Mouse (Mus musculus): ENCODE data around the gene Smap1. TPM values are rescaled to one million over a fixed set of nuclear protein-coding genes. Genes with fewer than 3 reads are reported as not detected.

Smap1 gene
- polyA plus RNA-seq, 2 experiments: 27.4 to 29.0 TPM

DNA sequence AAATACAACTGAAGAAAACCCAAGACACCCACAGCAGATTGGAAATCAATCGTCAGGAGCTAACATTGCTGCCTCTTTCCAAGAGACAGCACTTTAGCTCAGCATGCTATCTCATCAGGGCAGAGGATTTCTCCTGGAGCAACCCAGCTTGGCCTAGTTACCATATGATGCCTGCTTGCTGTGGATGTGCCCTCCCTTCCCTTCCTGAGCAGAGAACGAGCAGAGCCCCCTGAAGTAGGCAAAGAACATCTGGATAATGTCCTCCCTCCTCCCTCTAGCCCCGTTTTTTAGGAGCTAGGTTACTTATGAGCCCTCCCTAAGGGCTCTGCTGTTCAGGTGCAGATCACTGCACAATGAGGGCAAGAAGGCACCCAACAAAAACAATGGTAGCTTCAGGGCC lies 79.5 kb downstream of the Smap1 start:
- Histone ChIP-seq H3K27ac (no peak overlapping the region), H3K9me3 (ENCODE audit: control insufficient read depth, low read length) (no peaks in the 10 kb centered on the region), H3K27me3 (ENCODE audit: control insufficient read depth, insufficient read depth, low read length) (no peaks in the 10 kb centered on the region), H3K4me2 (ENCODE audit: low read depth) (no peak overlapping the region), H3K9ac (replicated peaks) (no peak overlapping the region), H3K4me3 (ENCODE audit: insufficient read depth in 1 of 2, low read depth in 2 of 2, low read length in 2 of 2) (no peak overlapping the region), H3K4me1 (replicated peaks; ENCODE audit: control insufficient read depth in 2 of 2, insufficient read depth in 2 of 2, low read length in 1 of 2) (no peaks in the 10 kb centered on the region), H3K36me3 (replicated peaks; ENCODE audit: control insufficient read depth, insufficient read depth, low read depth) (peaks cover 2% of the 10 kb centered on the region; the same call in 1 of the 2 replicates)
- TF ChIP-seq CTCF (IDR thresholded peaks at IDR 0.05; ENCODE audit: low read depth) (no peak), EP300 (IDR thresholded peaks at IDR 0.05; ENCODE audit: low read depth) (no peak)
- DNase-seq (ENCODE audit: low read depth in 3 of 3, low spot score in 3 of 3) (no peak), ATAC-seq (ENCODE audit: insufficient read depth) (no peak)
- 69% methylated on average over 3 of the region's 3 CpGs for WGBS (ENCODE audit: insufficient replicate concordance)

DNA sequence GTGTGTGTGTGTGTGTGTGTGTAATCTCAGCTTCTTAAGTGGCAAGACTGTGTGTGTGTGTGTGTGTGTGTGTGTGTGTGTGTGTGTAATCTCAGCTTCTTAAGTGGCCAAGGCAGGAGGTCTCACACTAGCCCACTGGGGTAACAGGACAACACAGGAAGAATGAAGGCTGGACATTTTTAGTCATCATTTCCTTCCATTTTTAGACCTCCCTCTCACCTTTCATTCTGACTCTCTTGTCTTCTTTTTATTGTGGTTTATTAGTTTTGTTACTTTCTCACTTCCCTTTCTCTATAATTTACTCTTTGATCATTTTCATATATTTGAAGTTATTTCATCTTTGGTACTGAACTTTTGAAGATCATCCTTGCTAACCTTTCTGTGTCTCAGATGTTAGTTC lies 81.2 kb downstream of the Smap1 start:
- Histone ChIP-seq H3K9me3 (ENCODE audit: control insufficient read depth, low read length) (no peaks in the 10 kb centered on the region), H3K36me3 (replicated peaks; ENCODE audit: control insufficient read depth, insufficient read depth, low read depth) (no peaks in the 10 kb centered on the region), H3K4me2 (ENCODE audit: low read depth) (no peak overlapping the region), H3K9ac (replicated peaks) (no peak overlapping the region), H3K27me3 (ENCODE audit: control insufficient read depth, insufficient read depth, low read length) (no peaks in the 10 kb centered on the region), H3K4me3 (ENCODE audit: insufficient read depth in 1 of 2, low read depth in 2 of 2, low read length in 2 of 2) (no peak overlapping the region), H3K4me1 (replicated peaks; ENCODE audit: control insufficient read depth in 2 of 2, insufficient read depth in 2 of 2, low read length in 1 of 2) (no peaks in the 10 kb centered on the region), H3K27ac (no peak overlapping the region)
- DNase-seq (ENCODE audit: low read depth in 3 of 3, low spot score in 3 of 3) (no peak), ATAC-seq (ENCODE audit: insufficient read depth) (no peak)
- TF ChIP-seq CTCF (IDR thresholded peaks at IDR 0.05; ENCODE audit: low read depth) (no peak), EP300 (IDR thresholded peaks at IDR 0.05; ENCODE audit: low read depth) (no peak)

DNA sequence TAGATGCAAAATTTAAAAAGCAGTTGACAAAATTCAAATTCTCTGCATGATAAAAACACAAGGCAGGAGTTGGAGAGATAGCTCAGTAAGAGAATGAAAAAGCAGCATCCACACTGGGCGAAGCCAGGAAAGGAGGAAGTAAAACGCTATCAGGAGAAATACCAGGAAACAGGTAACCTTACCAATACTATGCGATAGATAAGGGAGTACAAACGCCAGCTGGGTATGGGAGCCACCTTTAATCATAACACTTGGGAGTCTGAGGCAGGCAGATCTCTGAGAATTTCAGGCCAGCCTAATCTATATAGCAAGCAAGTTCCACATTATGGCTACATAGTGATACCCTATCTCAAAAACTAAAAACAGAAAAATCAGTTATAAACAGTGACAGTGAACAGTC lies 85.5 kb downstream of the Smap1 start:
- no peak overlapping the region for H3K4me2 ChIP-seq (ENCODE audit: low read depth)
- TF ChIP-seq CTCF (IDR thresholded peaks at IDR 0.05; ENCODE audit: low read depth) (no peak), EP300 (IDR thresholded peaks at IDR 0.05; ENCODE audit: low read depth) (no peak)
- no peak for ATAC-seq (ENCODE audit: insufficient read depth)
- no peak overlapping the region for H3K4me3 ChIP-seq (ENCODE audit: insufficient read depth in 1 of 2, low read depth in 2 of 2, low read length in 2 of 2)
- no peaks in the 10 kb centered on the region for H3K9me3 ChIP-seq (ENCODE audit: control insufficient read depth, low read length)
- no peak overlapping the region for H3K9ac ChIP-seq (replicated peaks)
- no peak overlapping the region for H3K27ac ChIP-seq
- no peaks in the 10 kb centered on the region for H3K27me3 ChIP-seq (ENCODE audit: control insufficient read depth, insufficient read depth, low read length)
- H3K36me3 ChIP-seq (replicated peaks; ENCODE audit: control insufficient read depth, insufficient read depth, low read depth): no peaks in the 10 kb centered on the region
- DNase-seq (ENCODE audit: low read depth in 3 of 3, low spot score in 3 of 3): no peak
- H3K4me1 ChIP-seq (replicated peaks; ENCODE audit: control insufficient read depth in 2 of 2, insufficient read depth in 2 of 2, low read length in 1 of 2): no peaks in the 10 kb centered on the region
- 16% methylated on average over 4 of the region's 4 CpGs for WGBS (ENCODE audit: insufficient replicate concordance)

DNA sequence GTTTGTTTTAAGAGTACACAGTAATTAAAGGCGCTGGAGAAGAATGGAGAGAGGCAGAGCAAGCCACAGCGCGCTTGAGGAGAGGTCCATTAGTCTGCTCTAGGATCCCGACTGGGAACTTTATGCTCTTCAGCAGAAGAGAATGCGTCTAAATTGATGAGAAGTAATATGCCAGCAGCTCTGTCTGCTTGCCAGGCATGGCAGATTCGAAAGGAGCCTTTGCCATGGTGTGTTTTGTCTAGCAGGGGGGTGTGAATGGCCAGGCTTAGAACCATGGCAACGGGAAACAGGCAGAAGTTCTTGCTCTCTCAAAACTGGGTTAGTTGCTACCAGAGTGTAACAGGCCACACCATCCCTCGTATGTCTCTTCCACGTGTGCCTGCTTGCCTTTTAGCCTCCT lies 87.3 kb downstream of the Smap1 start:
- H3K36me3 ChIP-seq (replicated peaks; ENCODE audit: control insufficient read depth, insufficient read depth, low read depth): no peaks in the 10 kb centered on the region
- 62% methylated on average over 9 of the region's 9 CpGs for WGBS (ENCODE audit: insufficient replicate concordance)
- H3K4me3 ChIP-seq (ENCODE audit: insufficient read depth in 1 of 2, low read depth in 2 of 2, low read length in 2 of 2): no peak overlapping the region
- DNase-seq (ENCODE audit: low read depth in 3 of 3, low spot score in 3 of 3): no peak
- no peaks in the 10 kb centered on the region for H3K4me1 ChIP-seq (replicated peaks; ENCODE audit: control insufficient read depth in 2 of 2, insufficient read depth in 2 of 2, low read length in 1 of 2)
- ATAC-seq (ENCODE audit: insufficient read depth): no peak
- no peaks in the 10 kb centered on the region for H3K9me3 ChIP-seq (ENCODE audit: control insufficient read depth, low read length)
- no peak overlapping the region for H3K4me2 ChIP-seq (ENCODE audit: low read depth)
- H3K9ac ChIP-seq (replicated peaks): no peak overlapping the region
- TF ChIP-seq CTCF (IDR thresholded peaks at IDR 0.05; ENCODE audit: low read depth): no peak
- TF ChIP-seq EP300 (IDR thresholded peaks at IDR 0.05; ENCODE audit: low read depth): no peak
- H3K27me3 ChIP-seq (ENCODE audit: control insufficient read depth, insufficient read depth, low read length): no peaks in the 10 kb centered on the region
- no peak overlapping the region for H3K27ac ChIP-seq

DNA sequence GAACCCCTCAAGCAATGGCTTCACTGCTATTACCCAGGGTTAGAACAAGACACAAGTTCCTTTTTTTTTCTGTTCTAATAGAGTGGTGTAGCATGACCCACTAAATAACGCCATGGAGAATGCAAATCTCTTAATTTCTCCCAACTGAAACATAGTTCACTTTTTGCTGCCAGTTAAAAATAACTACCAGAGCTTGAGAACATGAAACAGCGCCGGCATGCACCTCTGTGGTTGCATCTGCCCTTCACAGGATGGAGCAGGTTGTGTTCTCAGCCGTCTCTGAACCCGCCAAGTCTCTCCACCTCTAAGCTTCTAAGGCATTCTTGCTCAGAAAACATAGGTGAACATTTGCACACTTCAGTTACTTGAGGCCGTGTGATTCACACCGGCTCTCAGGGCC lies 87.9 kb downstream of the Smap1 start:
- WGBS (ENCODE audit: insufficient replicate concordance): 60% methylated on average over 7 of the region's 7 CpGs
- no peaks in the 10 kb centered on the region for H3K36me3 ChIP-seq (replicated peaks; ENCODE audit: control insufficient read depth, insufficient read depth, low read depth)
- H3K4me1 ChIP-seq (replicated peaks; ENCODE audit: control insufficient read depth in 2 of 2, insufficient read depth in 2 of 2, low read length in 1 of 2): no peaks in the 10 kb centered on the region
- no peaks in the 10 kb centered on the region for H3K9me3 ChIP-seq (ENCODE audit: control insufficient read depth, low read length)
- H3K9ac ChIP-seq (replicated peaks): no peak overlapping the region
- no peak for TF ChIP-seq EP300 (IDR thresholded peaks at IDR 0.05; ENCODE audit: low read depth)
- TF ChIP-seq CTCF (IDR thresholded peaks at IDR 0.05; ENCODE audit: low read depth): no peak
- no peak overlapping the region for H3K4me3 ChIP-seq (ENCODE audit: insufficient read depth in 1 of 2, low read depth in 2 of 2, low read length in 2 of 2)
- H3K4me2 ChIP-seq (ENCODE audit: low read depth): no peak overlapping the region
- ATAC-seq (ENCODE audit: insufficient read depth): no peak
- no peak for DNase-seq (ENCODE audit: low read depth in 3 of 3, low spot score in 3 of 3)
- no peaks in the 10 kb centered on the region for H3K27me3 ChIP-seq (ENCODE audit: control insufficient read depth, insufficient read depth, low read length)
- no peak overlapping the region for H3K27ac ChIP-seq
